Mouse (Mus musculus) C2C12 (cell line): ENCODE data around the gene 4930579F01Rik.

Experiments used
- CTCF ChIP-seq: IDR thresholded peaks from one replicate; pipeline ENCODE4 v1.5.1; 2011; ENCODE audit not compliant: control insufficient read depth, insufficient read depth, insufficient read length
- USF1 ChIP-seq: IDR thresholded peaks from one replicate; pipeline ENCODE4 v1.6.1; 2011; ENCODE audit warnings: low read depth, mild to moderate bottlenecking, control low read depth, moderate library complexity

GRCm38 (mm10) chr3:138142733-138143314 is 50.8 kb downstream of the 4930579F01Rik start:
- TF ChIP-seq CTCF (no peak), USF1 (no peak)
